Mouse (Mus musculus) granulocyte monocyte progenitor cell, adult 5-6 weeks (primary cell): ENCODE measurements at regions not wholly inside any gene's neighbourhood (a gene's known extent, or its start where the extent isn't known, plus 50 kb on each side); places are given as distances from the start of the nearest gene placed in this dataset.
A peak's percentile ranks its signal among the peaks of the same experiment; 100 is the strongest.

Experiments used
- ATAC-seq: replicated peaks from 2 replicates; pipeline ENCODE4 v1.8.0; 2016; ENCODE audit warnings: mild to moderate bottlenecking, moderate TSS enrichment, inconsistent platforms; ENCODE audit not compliant: poor library complexity, severe bottlenecking

GRCm38 (mm10) chr13:85570886-85571527 is 282.1 kb upstream of the Rasa1 start:
- ATAC-seq = no peak

GRCm38 (mm10) chr13:85557821-85558220 is 268.9 kb upstream of the Rasa1 start:
- no peak for ATAC-seq

DNA sequence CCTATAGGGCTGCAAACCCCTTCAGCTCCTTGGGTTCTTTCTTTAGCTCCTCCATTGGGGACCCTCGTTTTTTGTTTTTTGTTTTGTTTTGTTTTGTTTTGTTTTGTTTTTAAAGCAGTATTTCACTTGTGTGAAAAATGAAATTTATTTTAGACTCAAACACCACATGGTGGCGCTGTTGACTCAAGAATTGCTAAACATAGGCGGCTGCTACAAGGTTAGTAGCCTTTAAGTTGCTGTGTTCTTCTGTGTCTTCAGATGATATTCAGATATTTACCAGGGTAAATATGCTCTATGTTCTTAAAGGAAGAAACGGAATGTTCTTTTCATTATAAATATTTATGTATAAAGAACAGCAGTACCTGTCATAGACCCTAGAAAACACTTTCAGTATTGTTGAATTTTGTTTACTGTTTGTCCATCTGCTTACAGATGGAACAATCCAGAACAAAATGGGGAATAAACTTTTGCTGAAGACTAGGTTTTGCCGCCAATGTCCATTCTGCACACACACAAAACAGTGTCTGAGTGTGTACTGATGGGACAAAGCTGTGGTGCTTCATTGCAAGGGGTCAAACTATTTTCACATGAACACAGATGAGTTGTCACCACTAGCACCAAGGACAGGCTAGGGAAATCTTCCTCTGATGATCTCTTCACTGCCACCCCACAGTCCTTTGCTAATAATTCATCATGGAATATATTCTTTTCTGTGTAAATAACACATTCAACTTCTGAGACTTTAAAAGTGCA is 267.3 kb upstream of the Rasa1 start:
- ATAC-seq = peak; percentile 83

- peak; percentile 68 for ATAC-seq
Measured at GRCm38 (mm10) chr13:85553072-85553471, 264.1 kb upstream of the Rasa1 start.

DNA sequence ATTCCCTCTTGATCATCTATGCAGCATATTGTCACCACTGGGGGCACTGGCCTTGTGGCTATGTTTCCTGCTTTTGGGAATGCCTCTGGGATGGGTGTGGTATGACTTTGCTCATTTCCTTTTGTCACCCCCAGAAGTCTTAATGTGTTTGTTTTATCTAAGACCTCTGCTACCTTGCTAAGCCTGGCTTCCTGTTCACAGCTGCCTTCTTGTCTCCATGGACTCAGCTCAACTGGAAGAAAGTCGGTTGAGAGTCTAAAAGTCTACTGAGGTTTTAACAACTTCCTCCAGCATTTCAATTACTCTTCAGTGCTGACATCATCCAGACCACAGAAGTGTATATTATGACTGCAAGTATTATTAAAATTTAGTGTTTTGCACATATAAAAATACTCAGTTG is 220.7 kb upstream of the Rasa1 start:
- 0 out of 2 replicates have a peak, but pooled peaks have one; percentile 12 for ATAC-seq

DNA sequence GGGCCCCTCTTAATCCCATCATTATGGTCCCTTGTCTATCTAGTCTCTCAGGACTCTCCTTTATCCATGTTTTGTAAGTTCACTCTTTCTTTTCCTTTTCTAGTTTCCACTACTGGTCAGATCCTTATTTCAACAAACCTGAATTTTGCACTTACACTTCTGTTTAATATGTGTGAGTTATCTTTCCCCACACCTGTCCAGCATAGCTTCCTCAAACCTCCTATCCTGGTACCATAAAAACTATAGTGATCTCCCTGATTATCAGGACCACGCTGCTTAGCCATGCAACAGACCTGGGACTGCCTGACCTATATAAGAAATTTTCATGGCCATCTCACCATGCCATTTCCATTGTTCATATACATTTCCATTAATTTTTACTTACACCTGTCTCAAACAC is 219.6 kb upstream of the Rasa1 start:
- ATAC-seq = no peak

GRCm38 (mm10) chr13:85507374-85508101 is 218.6 kb upstream of the Rasa1 start:
- ATAC-seq = peak; percentile 82

DNA sequence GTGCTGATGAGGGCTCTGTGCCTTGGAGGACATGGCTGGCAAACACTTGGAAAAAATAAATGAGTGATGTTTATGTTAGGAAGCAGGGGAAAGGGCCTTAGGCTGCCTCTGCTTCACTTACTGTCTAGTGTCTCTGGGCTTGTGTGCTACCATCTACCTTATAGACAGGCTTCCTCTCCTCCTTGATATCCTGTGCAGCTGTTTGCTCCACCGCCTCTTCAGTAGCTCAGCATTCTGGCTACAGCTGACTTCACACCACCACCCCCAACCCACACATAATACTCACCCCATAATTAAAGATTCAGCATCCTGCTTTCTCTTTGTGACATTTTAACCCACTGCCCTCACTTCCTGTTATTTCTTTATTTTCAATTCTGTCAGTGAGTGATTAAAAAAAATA is 217.9 kb upstream of the Rasa1 start:
- peak; percentile 31 for ATAC-seq

- no peak for ATAC-seq
Measured at GRCm38 (mm10) chr13:85506030-85506429, 217.1 kb upstream of the Rasa1 start.

- 0 out of 2 replicates have a peak, but pooled peaks have one; percentile 3 for ATAC-seq
Measured at GRCm38 (mm10) chr13:85505046-85505445, 216.1 kb upstream of the Rasa1 start.

DNA sequence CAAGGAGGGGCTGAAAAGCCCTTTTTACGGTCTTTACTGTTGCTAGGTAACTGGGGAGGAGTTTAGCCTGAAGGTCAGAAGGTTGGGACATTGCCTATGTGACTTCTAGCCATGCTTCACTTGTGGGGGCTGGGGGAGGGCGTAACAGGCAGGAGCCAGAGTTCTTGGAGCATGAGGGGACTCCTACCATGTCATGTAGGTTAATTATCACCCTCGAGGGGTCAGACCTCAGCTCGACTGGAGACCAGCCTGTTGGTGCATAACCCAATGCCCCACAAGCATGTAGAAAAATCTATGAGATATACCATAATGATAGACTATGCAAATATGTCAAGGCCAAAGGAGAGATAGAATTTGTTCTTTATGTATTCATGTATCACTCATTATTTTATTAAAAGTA is 215.1 kb upstream of the Rasa1 start:
- ATAC-seq = no peak

DNA sequence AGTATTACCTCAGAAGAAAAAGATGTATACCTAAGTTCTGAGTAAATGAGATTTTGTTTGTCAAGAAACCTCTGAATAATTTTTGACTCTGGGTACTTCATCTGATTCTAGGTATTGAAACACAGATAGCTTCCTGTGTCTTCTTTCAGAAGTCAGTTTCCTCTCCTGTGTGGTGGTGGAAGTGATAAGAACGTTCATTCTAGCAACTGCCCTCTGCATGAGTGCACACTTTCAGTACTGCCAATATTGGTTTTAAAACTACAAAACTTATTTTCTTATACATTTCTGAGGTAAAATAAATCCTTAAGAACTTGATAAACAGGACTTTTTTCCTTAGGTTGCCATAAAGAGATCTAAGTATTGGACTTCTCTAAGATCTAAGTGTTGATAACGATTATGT is 209.8 kb upstream of the Rasa1 start:
- no peak for ATAC-seq

DNA sequence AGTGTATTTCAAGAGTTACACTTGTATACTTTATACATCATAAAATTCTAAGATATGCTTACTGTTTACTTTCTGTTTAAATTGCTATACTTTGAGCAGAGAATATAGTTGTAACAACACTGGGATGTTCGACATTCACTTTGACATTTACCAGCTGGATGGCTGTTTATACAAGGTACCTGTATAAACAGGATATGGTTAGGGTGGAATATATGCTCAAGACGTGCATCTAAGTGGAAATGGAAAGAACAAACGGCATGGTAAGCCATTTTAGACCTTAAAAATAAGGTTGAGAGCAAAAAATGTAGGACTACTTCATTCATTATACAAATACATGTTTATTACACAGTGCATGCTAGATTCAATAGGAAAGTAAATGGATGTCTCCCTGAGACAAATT is 195.9 kb upstream of the Rasa1 start:
- ATAC-seq = no peak

- ATAC-seq = no peak
Measured at GRCm38 (mm10) chr13:85483348-85483747, 194.4 kb upstream of the Rasa1 start.

DNA sequence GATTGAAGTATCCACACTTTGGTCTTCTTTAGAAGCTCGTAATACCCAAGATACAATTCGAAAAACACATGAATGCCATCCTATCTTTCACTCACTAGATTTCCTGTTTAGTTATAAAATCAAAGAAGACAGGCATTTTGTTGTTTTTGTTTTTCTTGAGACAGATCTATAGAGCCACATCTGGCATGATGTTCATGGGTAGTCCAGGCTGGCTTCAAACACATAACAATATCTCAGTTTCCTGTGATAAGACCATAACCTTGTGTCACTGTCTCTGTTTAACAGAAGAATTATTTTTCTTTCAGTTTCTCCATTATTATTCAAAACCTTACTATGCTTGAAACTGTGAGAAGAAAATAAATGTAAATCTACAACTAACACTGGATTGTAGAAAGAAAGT is 190.5 kb upstream of the Rasa1 start:
- no peak for ATAC-seq

DNA sequence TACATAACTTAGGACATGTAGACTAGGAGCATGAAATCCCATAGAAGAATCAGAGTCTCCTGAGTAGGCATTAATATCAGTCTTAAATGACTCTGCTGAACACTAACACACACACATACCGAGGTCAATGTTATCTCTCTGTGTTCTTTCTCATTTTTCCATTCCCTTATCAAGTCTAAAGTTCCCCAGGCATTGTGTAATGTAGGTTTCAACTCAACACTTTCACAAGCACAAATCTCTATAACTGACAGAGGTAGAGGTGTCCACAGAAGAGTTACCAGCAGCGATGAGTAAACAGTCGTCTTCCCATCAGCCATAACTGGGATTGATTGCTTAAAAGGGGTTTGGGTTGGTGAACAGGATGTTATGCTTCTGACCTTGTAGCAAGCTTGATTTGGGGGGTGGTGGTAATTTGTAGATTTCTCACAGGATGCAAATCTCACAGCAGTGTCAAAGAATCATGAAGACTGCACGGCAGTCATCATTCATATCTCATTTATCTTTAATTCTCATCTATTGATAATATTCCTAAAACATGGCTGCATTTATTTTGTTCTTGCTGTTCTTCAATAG is 187.4 kb upstream of the Rasa1 start:
- no peak; the same call in 1 of the 2 replicates for ATAC-seq

- ATAC-seq = no peak
Measured at GRCm38 (mm10) chr13:85471340-85471739, 182.4 kb upstream of the Rasa1 start.

GRCm38 (mm10) chr13:85459387-85459786 is 170.5 kb upstream of the Rasa1 start:
- ATAC-seq = no peak

GRCm38 (mm10) chr13:85458611-85459010 is 169.7 kb upstream of the Rasa1 start:
- no peak for ATAC-seq

- ATAC-seq = no peak
Measured at GRCm38 (mm10) chr13:85439581-85439980, 150.7 kb upstream of the Rasa1 start.

- no peak for ATAC-seq
Measured at GRCm38 (mm10) chr13:85437875-85438274, 148.9 kb upstream of the Rasa1 start.
